Mouse (Mus musculus): ENCODE measurements at regions not wholly inside any gene's neighbourhood (a gene's known extent, or its start where the extent isn't known, plus 50 kb on each side); places are given as distances from the start of the nearest gene placed in this dataset.
"Not testable (repeated sequence)": the region's sequence is repeated elsewhere in the genome, so short reads cannot be mapped to it uniquely, and the experiment has no call there.

GRCm38 (mm10) chr3:98968811-98969210 lies 75.8 kb upstream of the Hao2 start:
- no peak for DNase-seq (ENCODE audit: low spot score in 2 of 2)

- DNase-seq (ENCODE audit: low spot score in 2 of 2): peak in 1 of 2 experiments; percentile 18
Measured at GRCm38 (mm10) chr3:98975777-98976176, 82.7 kb upstream of the Hao2 start.

- DNase-seq (ENCODE audit: low spot score in 2 of 2): no peak
Measured at GRCm38 (mm10) chr3:98982787-98983186, 89.7 kb upstream of the Hao2 start.

- not testable (repeated sequence) for DNase-seq (ENCODE audit: low spot score in 2 of 2)
Measured at GRCm38 (mm10) chr3:98987266-98987665, 94.2 kb upstream of the Hao2 start.

- DNase-seq (ENCODE audit: low spot score in 2 of 2): peak in 1 of 2 experiments; percentile 11
Measured at GRCm38 (mm10) chr3:98990801-98991200, 97.8 kb upstream of the Hao2 start.

- no peak for DNase-seq (ENCODE audit: low spot score in 2 of 2)
Measured at GRCm38 (mm10) chr3:98991276-98991675, 98.2 kb upstream of the Hao2 start.

- no peak for DNase-seq (ENCODE audit: low spot score in 2 of 2)
Measured at GRCm38 (mm10) chr3:98994086-98994485, 101.0 kb upstream of the Hao2 start.

GRCm38 (mm10) chr3:99030636-99031035 lies 110.2 kb upstream of the Wars2 start:
- no peak for DNase-seq (ENCODE audit: low spot score in 2 of 2)

GRCm38 (mm10) chr3:99046190-99046589 lies 94.7 kb upstream of the Wars2 start:
- no peak for DNase-seq (ENCODE audit: low spot score in 2 of 2)

GRCm38 (mm10) chr3:99047156-99047555 lies 93.7 kb upstream of the Wars2 start:
- DNase-seq (ENCODE audit: low spot score in 2 of 2): no peak

- DNase-seq (ENCODE audit: low spot score in 2 of 2): no peak
Measured at GRCm38 (mm10) chr3:99049305-99049704, 91.6 kb upstream of the Wars2 start.

- DNase-seq (ENCODE audit: low spot score in 2 of 2): no peak
Measured at GRCm38 (mm10) chr3:99052176-99052575, 88.7 kb upstream of the Wars2 start.

GRCm38 (mm10) chr3:99067168-99067567 lies 73.7 kb upstream of the Wars2 start:
- no peak for DNase-seq (ENCODE audit: low spot score in 2 of 2)
